Mouse (Mus musculus) lung, postnatal 0 days (tissue): ENCODE data around the gene P4ha2. TPM values are rescaled to one million over a fixed set of nuclear protein-coding genes. Genes with fewer than 3 reads are reported as not detected.

ENCODE experiments used
- ATAC-seq: fragments of 200-750 bp; cut with Nextera tagmentation; 2 replicates; pipeline ENCODE4 v1.8.0; 2017; ENCODE audit warnings: moderate library complexity
- DNase-seq: peaks from one replicate; pipeline ENCODE4 v3.0.0-alpha.2; 2016; ENCODE audit warnings: low spot score
- H3K27ac ChIP-seq: fragments of 300-500 bp; sonication (generic); 2 replicates; pipeline ENCODE4 v1.5.1; 2014; ENCODE audit warnings: antibody characterized with exemption, mild to moderate bottlenecking, low read length, mixed read lengths
- H3K27me3 ChIP-seq: fragments of 300-500 bp; sonication (generic); replicated peaks from 2 replicates; pipeline ENCODE4 v1.6.1; 2014; ENCODE audit warnings: low read length, mixed read lengths; ENCODE audit not compliant: insufficient read depth
- H3K36me3 ChIP-seq: fragments of 300-500 bp; sonication (generic); 2 replicates; pipeline ENCODE4 v1.6.1; 2014; ENCODE audit warnings: low read length, mixed read lengths; ENCODE audit not compliant: insufficient read depth
- H3K4me1 ChIP-seq: fragments of 300-500 bp; sonication (generic); 2 replicates; pipeline ENCODE4 v1.6.1; 2014; ENCODE audit warnings: antibody characterized with exemption, low read depth, low read length, mixed read lengths; ENCODE audit not compliant: insufficient read depth
- H3K4me2 ChIP-seq: fragments of 300-500 bp; sonication (generic); replicated peaks from 2 replicates; pipeline ENCODE4 v1.6.1; 2014; ENCODE audit warnings: low read depth, mild to moderate bottlenecking, low read length, moderate library complexity, mixed read lengths
- H3K4me3 ChIP-seq: fragments of 300-500 bp; sonication (generic); 2 replicates; pipeline ENCODE4 v1.5.1; 2014; ENCODE audit warnings: low read depth, low read length
- H3K9ac ChIP-seq: fragments of 300-500 bp; sonication (generic); replicated peaks from 2 replicates; pipeline ENCODE4 v1.6.1; 2014; ENCODE audit warnings: low read depth, mild to moderate bottlenecking
- H3K9me3 ChIP-seq: fragments of 300-500 bp; sonication (generic); 2 replicates; pipeline ENCODE4 v1.6.1; 2016; ENCODE audit warnings: low read length, mixed read lengths
- CTCF ChIP-seq: IDR thresholded peaks from 2 replicates; pipeline ENCODE4 v1.5.1; 2016; ENCODE audit warnings: antibody characterized with exemption, mild to moderate bottlenecking
- EP300 ChIP-seq: IDR thresholded peaks from 2 replicates; pipeline ENCODE4 v1.6.1; 2016; ENCODE audit warnings: antibody characterized with exemption, mild to moderate bottlenecking, control low read depth
- WGBS: fragments of 180-500 bp; shearing (Covaris S2); extraction: QIAGEN DNeasy Blood & Tissue Kit; methylation state at CpG from one replicate; pipeline ENCODE4 v1.1.7; 2014; 5-methylcytosine and 5-hydroxymethylcytosine counted together
- polyA plus RNA-seq: library from polyadenylated mRNA; unstranded; fragments of >200 nt; fragmentation: Nextera tagmentation; extraction: Ambion mirVana; gene quantifications from 2 replicates; pipeline ENCODE4 v1.2.1, GENCODE M21; 2015

P4ha2 gene
- polyA plus RNA-seq, 1 experiment from 2014 or later = 26.5 TPM

GRCm38 (mm10) chr11:54101701-54102100, 1.8 kb downstream of the P4ha2 start:
- peak overlapping the region; percentile 83 for H3K4me2 ChIP-seq
- DNase-seq (no peak), ATAC-seq (no peak)
- H3K9ac ChIP-seq = no peak overlapping the region
- H3K36me3 ChIP-seq = no peaks in the 10 kb centered on the region
- WGBS = 76% methylated on average over 9 of the region's 9 CpGs
- peak overlapping the region; percentile 69 for H3K4me3 ChIP-seq
- no peaks in the 10 kb centered on the region for H3K9me3 ChIP-seq
- no peaks in the 10 kb centered on the region for H3K27me3 ChIP-seq
- H3K27ac ChIP-seq = no peak overlapping the region
- TF ChIP-seq EP300 = no peak
- TF ChIP-seq CTCF = no peak
- H3K4me1 ChIP-seq = peaks cover 4% of the 10 kb centered on the region; the same call in 1 of the 2 replicates

DNA sequence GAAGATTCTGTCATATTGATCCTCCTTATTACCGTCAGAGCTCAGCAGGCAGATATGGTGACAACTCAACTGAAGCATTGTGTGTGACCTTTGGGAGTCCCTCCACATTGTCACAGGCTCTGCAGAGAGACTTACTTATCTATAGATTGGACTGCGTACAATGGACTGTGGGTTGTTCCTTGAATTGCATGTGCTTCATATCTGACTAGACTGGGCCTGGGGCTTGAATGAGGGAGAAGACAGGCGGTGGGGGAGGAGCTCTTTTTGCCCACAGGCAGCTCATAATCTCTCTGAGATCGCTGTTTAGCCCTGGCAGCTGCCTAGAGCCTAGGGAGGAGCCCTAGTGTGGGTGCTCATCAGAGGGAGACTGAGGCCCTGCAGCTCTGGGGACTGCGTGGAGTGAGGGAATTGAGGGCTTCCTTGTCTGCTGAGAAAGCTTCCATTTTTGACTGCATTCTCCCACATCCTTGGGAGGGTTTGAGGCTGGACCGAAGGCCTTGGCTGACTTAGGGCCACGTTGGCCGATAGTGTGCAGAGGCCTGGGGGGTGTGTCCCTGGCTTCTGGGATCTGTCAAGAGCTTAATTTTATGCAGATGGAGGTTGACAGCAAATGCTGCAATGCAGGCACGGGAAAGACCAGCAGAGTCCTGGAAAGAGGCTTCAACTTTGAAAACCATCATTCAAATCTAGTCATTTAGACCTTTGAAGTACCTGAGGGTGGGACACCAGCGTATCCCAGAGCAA, 3.0 kb downstream of the P4ha2 start:
- H3K4me1 ChIP-seq = peaks cover 10% of the 10 kb centered on the region; the same call in 1 of the 2 replicates
- H3K27ac ChIP-seq = no peak overlapping the region
- ATAC-seq = no peak
- H3K4me3 ChIP-seq = no peak overlapping the region
- no peak overlapping the region for H3K9ac ChIP-seq
- H3K36me3 ChIP-seq = no peaks in the 10 kb centered on the region
- whole genome bisulfite sequencing = 77% methylated on average over 10 of the region's 10 CpGs
- no peaks in the 10 kb centered on the region for H3K9me3 ChIP-seq
- H3K27me3 ChIP-seq = no peaks in the 10 kb centered on the region
- DNase-seq = no peak
- TF ChIP-seq EP300 (no peak), CTCF (no peak)
- H3K4me2 ChIP-seq = no peak overlapping the region

GRCm38 (mm10) chr11:54105011-54105410, 5.1 kb downstream of the P4ha2 start:
- ATAC-seq (no peak), DNase-seq (no peak)
- no peak overlapping the region for H3K9ac ChIP-seq
- TF ChIP-seq CTCF (no peak), EP300 (no peak)
- no peak overlapping the region for H3K4me2 ChIP-seq
- 75% methylated on average over 6 of the region's 6 CpGs for WGBS
- no peaks in the 10 kb centered on the region for H3K27me3 ChIP-seq
- no peaks in the 10 kb centered on the region for H3K9me3 ChIP-seq
- H3K4me3 ChIP-seq = no peak overlapping the region
- no peak overlapping the region for H3K27ac ChIP-seq
- H3K4me1 ChIP-seq = peaks cover 10% of the 10 kb centered on the region; the same call in 1 of the 2 replicates
- H3K36me3 ChIP-seq = no peaks in the 10 kb centered on the region

DNA sequence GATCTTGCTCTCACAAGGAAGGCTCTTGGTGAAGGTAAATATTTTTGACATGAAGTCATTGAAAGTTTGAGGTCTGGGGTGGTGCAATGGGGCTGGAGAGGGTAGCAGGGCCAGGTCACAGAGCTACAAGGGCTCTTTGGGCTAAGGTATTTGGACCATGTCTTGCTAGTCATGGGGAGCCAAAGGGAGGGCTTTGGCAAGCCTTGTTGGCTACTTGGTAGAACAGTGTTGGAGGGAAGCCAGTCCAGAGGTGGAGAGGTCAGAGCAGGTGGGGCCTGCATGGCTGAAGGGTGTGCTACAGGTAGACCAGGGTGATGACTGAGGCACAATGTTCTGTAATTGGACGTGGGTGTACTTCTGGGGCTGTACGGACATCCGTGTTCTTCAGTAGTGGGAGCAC, 6.8 kb downstream of the P4ha2 start:
- ATAC-seq = peak; percentile 88
- peak; percentile 71 for TF ChIP-seq EP300
- no peak for TF ChIP-seq CTCF
- DNase-seq = peak; percentile 85

DNA sequence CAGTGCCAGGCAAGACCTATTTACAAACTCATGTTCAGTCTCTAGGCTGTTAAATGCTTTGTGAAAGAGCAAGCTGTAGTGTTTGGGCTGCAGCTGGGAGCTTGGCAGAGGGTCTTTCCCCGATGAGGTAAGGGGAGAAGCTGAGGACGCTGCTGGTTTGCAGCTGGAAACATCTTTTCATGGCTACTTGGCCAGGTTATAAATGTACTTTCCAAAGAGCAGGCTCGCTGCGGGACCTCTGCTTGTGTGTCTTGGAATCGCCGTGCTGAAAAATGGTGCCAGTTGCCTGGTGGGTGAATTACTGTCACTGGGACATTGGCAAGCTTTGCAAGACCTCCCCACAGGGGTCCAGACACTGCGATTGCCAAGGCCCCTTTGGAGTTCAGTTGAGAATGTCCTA, 7.3 kb downstream of the P4ha2 start:
- 71% methylated on average over 7 of the region's 7 CpGs for WGBS
- H3K4me1 ChIP-seq = peaks cover 5% of the 10 kb centered on the region; the same call in 1 of the 2 replicates
- DNase-seq (no peak), ATAC-seq (no peak)
- 0 out of 2 replicates have a peak overlapping the region, but pooled peaks have one; percentile 8 for H3K27ac ChIP-seq
- H3K9ac ChIP-seq = no peak overlapping the region
- H3K4me2 ChIP-seq = no peak overlapping the region
- H3K4me3 ChIP-seq = no peak overlapping the region
- H3K36me3 ChIP-seq = no peaks in the 10 kb centered on the region
- no peaks in the 10 kb centered on the region for H3K9me3 ChIP-seq
- TF ChIP-seq CTCF (no peak), EP300 (no peak)
- no peaks in the 10 kb centered on the region for H3K27me3 ChIP-seq

More for the DNA sequence above, 6.8 kb downstream of the P4ha2 start:
- 62% methylated on average over 3 of the region's 3 CpGs for WGBS
- H3K4me1 ChIP-seq = peaks cover 5% of the 10 kb centered on the region; the same call in 1 of the 2 replicates
- H3K27me3 ChIP-seq = no peaks in the 10 kb centered on the region
- H3K4me3 ChIP-seq = no peak overlapping the region
- H3K9me3 ChIP-seq = no peaks in the 10 kb centered on the region
- 0 out of 2 replicates have a peak overlapping the region, but pooled peaks have one; percentile 8 for H3K27ac ChIP-seq
- no peaks in the 10 kb centered on the region for H3K36me3 ChIP-seq
- H3K4me2 ChIP-seq = no peak overlapping the region
- no peak overlapping the region for H3K9ac ChIP-seq

GRCm38 (mm10) chr11:54108131-54108530, 8.2 kb downstream of the P4ha2 start:
- no peaks in the 10 kb centered on the region for H3K9me3 ChIP-seq
- H3K27me3 ChIP-seq = no peaks in the 10 kb centered on the region
- no peak overlapping the region for H3K9ac ChIP-seq
- no peak overlapping the region for H3K4me3 ChIP-seq
- H3K36me3 ChIP-seq = no peaks in the 10 kb centered on the region
- ATAC-seq (no peak), DNase-seq (no peak)
- TF ChIP-seq CTCF = no peak
- no peak for TF ChIP-seq EP300
- H3K27ac ChIP-seq = peak overlapping the region; percentile 43; the same call in 1 of the 2 replicates
- H3K4me2 ChIP-seq = no peak overlapping the region
- WGBS = 52% methylated on average over 3 of the region's 3 CpGs
- H3K4me1 ChIP-seq = peaks cover 5% of the 10 kb centered on the region; the same call in 1 of the 2 replicates
